Mouse (Mus musculus): ENCODE results near the gene Asna1.

DNA sequence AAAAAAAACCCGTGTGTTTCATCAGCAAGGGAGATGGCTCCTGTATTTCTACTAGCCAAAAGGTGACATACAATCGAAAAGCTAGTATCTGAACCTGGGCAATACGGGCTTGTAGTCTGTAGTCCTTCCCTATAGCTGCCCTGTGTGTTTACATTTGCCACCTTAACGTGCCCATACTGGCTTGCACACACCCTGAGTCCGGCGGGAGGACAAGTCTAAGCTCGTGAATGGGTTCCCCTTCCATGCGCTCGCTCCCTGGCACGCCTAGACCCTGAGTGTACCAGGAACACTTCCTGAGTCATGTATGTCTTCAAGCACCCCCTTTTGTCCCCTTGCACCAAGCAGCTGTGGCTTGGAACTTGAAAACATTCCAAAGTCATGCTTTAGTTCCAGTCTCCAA is 8.4 kb downstream of the Asna1 start:
- TF ChIP-seq EP300 (IDR thresholded peaks at IDR 0.05; ENCODE audit: low read depth): no peak
- no peak for TF ChIP-seq CTCF (IDR thresholded peaks at IDR 0.05; ENCODE audit: low read depth)
